Mouse (Mus musculus) forelimb bud, embryonic 11.5 days (tissue): ENCODE measurements around the gene Incenp.
"Not testable (repeated sequence)": the region's sequence is repeated elsewhere in the genome, so short reads cannot be mapped to it uniquely, and the experiment has no call there.

Experiments
- DNase-seq: peaks from one replicate; pipeline ENCODE4 v3.0.0-alpha.2; 2012; ENCODE audit warnings: low read depth, low spot score

The Incenp gene

DNA sequence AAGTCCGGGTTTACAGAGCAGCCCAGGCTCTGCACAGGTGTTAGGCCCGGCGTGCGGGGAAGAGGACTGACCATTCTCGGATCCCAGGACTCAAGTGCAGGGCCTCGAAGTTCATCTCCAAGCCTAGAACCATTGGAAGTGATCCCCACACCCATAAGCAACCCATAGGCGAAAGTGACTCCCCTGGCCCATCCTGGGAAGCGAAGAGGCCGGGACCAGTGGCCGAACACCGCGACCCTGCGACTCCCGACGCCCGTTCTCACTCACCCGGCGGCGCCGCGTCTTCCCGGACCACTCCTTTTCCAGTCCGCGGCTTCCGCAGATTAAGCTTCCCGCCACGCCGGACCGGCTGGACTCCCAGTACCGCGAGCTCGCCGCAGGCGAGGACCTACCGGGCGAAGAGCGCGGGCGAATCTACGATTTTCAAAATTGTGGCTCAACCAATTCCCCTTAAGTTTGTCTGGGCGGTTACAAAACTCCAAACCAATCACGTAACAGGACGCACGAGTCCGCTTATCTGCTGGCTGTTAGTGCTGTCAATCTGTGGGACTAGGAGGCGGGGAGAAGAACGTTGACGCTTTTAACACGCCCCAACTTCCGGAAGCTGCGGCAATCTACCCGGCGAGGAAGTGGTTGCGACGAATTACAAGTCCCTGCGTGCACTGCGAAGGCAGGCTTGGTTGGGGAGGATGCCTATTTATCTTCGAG, at the start of gene Incenp:
TSS of gene Incenp (minus strand) at position 480 of the 708 bp plus-strand sequence.
- peak; percentile 98 for DNase-seq

DNA sequence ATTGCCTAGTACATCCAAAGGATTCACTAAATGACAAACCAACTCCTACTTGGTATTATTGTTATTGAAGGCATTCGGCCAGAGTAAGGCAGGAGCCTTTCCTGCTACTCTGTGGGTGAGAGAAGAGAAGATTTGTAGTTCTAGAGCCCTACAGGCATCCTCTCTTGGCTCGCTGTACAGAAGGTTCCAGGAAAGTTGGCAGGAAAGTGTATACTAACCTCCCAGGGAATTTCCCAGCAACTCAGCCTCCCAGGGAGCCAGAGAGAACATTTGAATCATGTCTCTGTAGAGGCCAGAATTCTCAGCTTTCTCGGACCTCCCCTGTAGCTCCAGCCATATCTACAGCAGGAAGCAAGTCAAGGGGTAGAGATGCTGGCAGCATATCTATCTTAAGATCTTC, 47.6 kb upstream of the Incenp start:
- DNase-seq: no peak

DNA sequence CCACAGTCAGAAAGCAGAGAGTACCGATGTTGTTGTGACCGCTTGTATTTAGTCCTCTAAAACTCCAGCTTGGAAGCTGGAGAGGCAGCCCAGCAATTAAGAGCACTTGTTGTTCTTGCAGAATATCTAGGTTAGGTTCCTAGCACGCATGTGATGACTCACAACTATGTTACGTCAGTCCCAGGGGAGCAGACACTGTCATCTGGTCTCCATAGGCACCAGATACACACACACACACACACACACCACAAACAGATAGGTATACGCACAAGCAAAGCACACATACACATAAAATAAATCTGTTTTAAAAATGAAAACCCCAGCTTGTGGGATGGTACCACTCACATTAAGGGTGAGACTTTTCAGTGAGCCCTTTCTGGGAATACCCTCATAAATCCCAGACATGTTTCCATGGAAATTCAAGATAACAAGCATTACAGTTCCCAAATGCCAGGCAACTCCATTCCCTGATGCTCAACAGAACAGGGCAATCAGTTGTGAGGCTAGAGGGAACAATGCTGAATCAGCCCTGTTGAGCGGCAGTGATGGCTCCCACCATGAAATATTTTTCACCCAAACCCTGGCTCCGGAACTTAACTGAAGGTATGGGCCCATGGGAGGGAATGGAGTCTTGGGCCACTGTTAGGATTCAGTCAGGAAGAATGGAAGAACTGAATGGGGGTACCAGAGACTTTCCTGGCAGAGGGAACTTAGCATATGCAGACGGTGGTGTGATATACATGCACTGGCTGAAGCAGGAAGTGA, 46.6 kb upstream of the Incenp start:
- DNase-seq: no peak

DNA sequence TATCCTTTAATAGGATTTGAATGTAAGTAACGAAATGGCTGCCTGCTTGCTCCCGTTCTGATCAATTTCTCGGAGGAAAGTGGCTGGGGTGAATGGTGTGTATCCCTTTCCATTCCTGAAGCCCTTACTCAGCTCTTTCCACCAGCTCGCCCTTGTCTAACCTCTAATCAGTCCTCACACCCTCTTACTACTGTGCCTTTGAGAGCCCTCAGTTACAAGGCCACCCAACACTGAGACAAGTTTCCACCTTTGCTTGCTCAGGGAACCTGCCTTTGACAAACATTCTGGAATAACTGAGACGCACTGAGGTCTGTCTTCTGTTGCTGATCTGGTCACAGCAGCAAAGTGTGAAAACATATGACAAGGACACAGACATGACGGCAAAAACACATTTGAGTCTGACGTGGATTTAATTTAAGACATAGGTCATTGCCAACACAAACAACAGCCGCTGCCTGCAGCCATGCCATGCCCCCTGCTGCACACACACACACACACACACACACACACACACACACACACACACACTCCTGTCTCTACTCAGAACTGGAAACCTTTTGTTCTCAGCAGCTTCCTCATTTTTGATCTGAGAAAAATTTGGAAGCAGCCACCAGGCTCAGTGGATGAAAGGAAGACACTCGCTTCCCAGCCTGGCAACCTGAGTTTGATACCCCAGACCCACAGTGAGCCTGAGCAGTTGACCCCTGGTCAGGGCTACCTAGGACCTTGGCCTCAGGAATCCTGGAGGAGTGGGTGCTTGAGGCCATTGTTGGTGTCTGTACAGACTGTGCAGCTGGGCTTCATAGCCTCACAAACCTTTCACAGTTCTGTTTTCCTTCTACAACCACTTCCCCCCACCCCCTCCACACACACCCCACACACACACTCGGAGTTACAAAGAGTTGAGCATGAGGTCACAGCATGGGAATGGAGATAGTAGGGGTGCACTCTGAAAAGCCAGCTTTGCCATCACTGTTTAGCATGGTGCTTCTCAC, 43.5 kb upstream of the Incenp start:
- no peak for DNase-seq

DNA sequence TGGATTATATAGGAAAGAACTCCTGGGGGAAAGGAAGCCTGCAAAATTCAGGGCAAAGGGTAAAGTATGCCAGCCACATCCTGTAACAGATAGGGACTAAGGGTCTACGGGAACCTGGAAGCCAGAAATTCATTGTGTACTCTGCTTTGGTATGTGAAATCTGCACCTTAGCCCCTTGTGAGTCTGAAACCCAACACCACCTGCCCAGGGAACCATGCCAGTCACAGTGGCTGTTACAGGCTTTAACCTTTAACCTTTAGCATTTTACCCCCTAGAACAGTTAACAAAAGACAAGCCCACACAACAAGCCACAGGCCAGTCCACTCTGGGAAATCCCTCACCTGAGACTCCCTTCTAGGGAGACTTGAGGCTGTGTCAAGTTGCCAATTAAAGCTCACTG, 42.5 kb upstream of the Incenp start:
- DNase-seq: no peak

DNA sequence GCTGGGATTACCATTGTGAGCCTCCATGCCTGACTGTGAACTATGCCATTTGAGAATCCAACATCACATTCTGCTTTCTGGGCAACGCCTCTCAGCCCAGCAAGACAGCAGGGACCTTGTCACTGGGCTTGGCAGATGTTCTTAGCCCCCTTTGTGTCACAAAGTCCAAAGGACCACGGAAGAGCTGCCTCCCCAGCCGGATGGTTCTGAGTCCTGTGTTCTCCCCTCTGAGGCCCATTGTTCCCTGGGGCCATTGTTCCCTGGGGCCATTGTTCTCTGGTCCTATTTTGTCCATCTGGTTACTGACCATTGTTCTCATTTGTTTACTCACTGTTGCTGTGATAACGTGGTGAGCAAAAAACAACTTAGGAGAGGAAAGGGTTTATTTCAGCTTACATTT, 41.6 kb upstream of the Incenp start:
- DNase-seq: no peak

DNA sequence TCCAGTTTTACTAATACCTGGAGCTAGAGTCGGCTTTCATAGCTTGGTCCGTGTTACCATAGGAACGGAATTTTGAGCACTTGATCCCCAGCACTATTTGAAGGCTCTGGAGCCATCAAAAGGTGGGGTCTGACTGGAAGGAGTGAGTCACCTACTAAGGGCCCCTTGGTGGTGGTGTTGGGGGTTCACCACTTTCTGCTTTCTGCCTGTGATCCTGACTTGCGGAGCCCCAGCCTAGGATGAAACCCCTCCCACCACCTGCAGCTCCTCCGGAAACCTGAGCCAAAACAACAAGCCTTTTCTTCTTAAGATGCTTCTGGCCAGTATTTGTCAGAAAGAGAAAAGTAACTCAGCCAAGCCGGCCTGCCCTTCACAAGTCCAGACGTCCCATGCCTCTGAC, 40.5 kb upstream of the Incenp start:
- no peak for DNase-seq

DNA sequence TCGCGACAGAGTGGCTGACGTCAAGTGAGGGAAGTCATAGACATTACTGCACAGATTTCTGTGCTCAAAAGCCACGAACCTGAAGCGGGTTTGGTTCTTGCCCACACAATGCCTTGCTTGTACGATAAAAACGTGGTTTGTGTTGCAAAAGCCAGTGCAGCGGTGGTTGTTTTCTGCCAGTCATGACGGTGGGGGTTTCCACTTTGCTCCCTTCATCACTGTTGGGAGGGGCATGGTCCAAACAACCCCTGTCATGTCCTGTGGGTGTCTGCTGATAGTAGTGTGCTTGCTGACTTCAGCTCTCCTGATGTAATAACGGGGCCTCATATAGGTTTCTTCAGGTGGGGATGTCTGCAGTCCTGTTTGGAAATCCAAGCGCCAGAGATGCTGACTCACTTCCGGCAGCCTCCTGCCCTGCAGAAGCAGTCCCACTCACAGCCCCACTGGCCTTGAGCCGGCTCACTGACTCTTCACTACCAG, 39.5 kb upstream of the Incenp start:
- DNase-seq: no peak

DNA sequence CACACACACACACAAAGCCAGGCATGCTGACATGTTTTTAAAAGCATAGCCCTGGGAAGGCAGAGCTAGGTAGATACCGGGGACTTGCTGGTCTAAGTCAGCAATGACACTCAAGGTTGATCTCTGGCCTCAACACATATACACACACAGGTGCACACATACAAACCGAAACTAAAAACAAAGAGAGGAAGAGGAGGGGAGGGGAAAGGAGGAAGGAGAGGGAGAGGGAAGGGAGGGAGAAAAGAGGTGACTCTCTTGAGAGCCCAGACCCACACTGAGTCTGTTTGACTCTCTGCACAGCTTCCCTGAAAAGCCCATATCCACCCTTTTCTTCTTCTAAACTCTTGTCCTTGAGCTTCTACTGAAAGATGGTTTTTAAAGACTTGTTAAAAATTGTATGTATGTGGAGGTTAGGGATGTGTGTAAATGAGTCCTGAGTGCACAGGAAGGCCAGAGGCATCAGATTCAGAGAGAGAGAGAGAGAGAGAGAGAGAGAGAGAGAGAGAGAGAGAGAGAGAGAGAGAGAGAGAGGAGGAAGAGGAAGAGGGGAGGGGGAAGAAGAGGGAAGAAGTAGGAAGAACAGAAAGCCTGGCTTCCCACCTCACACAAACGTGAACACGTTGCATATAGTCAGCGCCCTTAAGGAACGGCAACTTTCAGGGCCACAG, 38.9 kb upstream of the Incenp start:
- DNase-seq: no peak

DNA sequence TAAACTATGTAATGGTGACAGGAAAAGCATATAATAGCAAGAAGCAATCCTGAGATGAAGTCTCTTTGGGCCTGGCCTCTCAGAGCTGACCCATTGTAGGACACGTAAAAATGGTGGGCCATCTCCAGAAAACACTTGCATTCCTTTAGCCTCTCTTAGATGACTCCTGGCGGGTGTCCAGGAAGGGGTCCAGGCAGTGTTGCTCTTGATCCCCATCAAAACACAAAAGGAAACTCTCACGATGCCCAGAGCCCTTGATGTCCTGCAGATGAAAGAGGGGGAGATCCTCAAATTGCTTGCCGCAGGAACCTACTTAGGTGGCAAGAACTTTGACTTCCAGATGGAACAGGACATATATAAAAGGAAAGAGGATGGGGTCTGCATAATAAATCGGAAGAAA, 38.1 kb upstream of the Incenp start:
- DNase-seq: no peak

DNA sequence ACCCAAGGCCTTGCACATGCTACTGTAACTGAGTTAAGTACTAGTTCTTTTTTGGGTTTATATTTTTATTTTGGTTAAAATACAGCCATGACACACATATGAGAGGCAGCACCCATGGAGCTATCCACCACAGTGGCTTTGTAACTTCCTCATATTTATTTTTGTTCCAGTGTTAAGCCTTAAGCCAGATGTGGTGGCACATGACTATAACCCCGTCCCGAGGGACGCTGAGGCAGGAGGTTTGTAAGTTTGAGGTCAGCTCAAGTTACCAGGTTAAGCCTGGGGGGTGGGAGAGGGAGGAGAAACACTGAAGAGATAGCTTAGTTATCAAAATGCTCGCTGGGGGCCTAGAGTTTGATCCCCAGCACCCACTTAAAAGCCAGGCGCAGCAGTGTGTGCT, 37.2 kb upstream of the Incenp start:
- DNase-seq: no peak

DNA sequence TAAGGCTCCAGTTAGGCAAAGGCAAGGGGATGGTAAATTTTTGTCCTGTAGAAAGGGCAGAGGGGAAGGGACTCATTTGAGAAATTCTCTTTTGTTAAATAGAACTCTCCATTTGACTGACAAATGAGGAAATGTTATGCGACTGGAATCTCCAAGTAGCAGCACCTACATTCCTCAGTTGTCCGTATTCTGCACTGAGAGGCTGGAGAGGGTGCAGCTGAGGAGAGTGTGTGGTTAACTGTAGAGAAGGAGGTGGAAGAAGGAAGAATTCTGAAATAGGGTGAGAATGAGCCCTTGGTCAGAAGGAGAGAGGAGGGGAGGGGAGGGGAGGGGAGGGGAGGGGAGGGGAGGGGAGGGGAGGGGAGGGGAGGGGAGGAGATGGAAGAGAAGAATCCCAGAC, 34.6 kb upstream of the Incenp start:
- no peak for DNase-seq

DNA sequence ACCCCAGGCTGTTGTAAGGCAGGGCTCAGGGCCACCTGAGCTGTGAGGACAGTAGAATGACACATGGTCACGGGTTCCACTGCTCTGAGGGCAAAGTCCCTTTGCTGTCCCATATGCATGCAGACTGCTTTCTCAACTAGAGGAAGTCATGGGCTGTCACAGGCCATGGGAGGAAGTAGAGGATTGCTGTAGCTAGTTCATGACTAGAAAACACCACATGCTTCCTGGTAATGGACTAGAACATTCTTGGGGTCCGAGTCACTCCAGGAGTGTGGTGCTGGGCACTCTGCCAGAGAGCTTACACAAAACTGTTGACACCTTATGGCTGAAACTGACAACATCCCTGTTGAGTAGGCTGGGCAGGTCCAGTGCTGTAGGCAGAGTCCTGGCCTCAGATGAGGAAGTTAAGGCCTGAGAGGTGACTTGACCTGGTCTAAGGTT, 31.8 kb upstream of the Incenp start:
- DNase-seq: not testable (repeated sequence)

DNA sequence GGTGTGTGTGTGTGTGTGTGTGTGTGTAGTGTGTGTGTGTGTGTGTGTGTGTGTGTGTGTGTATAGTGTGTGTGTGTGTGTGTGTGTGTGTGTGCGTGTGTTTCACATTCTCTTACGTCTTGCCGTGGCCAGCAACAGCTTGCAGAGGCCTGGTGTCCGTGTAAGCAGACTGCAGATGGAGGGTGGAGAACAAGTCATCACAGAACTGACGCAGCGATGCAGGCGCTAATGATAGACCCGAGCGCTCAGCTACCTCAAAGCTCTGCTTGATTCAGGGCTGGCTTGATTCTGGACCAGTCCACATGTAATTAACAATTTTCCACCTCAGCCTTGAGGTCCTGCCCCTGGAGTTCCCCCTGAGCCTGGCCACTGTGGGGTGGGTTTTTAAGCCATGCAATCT, 28.7 kb upstream of the Incenp start:
- DNase-seq: no peak

DNA sequence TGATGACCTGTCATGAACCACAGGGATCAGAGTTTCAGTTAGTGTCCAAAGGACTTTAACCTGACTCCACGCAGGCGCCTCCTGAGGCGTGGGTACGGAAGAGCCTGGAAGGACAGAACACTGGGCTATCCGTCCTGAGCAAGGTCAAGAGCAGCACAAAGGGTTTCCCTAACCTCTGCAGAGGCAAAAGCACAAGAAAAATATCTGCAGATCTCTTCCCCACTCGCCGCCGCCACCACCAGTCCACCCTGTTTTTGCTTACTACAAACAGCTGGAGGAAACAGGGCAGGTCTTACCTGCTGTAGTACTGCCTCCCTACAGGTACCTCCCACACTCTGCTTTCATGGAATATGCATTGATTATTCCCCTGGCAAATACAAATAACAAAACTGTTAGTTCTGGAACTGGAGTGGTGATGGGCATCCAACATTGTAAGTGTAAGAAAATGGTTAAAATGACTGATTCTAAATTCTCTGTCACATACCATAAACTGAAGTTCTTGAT, 25.5 kb upstream of the Incenp start:
- no peak for DNase-seq

DNA sequence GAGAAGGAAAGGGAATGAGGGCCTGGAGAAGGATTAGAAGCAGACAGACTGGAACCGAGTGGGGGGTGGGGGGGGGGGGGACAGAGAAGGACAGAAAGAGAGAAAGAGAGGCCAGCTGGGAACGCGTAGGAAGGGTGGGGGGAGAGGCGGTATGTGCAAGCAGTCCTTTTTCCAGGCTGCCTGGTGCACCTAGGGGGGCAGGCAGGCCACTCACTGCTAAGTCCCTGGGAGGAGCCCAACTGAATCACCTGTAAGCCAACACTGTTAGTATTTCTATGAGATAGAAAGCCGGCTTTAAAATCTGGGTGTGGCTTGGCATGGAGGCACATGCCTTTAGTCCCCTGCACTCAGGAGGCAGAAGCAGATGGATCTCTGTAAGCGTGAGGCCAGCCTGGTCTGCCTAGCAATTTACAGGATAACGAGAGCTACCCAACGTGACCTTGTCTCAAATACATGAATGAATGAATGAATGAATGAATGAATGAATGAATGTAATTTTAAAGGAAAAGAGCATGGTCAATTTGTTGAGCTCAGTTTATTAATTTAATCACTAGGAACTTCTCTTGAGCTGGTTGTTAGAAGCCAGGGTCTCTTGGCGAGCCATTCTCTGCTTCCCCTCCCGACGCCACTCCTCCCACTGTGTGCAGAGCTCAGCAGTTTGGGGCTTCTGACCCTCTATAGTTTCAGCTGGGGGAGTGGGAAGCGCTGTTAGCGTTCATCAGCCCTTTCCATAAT, 24.9 kb upstream of the Incenp start:
- no peak for DNase-seq

DNA sequence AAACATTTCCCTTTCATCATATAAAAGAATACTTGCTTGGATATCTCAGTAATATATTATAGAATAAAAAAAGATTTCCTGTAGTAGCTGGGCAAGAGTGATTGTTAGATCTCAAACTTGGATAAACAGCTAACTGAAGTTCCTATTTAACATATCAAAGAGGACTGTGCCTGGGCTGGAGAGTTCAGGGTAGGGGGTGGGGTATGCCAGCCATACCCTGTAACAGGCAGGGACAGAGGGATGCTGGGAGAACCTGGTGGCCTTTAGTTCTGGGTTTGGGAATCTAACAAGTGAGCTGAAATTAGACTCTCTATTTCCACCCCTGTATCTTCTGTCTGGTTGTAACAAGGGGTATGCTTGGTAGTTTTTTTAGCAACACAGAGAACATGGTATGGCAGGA, 23.7 kb upstream of the Incenp start:
- DNase-seq: no peak

DNA sequence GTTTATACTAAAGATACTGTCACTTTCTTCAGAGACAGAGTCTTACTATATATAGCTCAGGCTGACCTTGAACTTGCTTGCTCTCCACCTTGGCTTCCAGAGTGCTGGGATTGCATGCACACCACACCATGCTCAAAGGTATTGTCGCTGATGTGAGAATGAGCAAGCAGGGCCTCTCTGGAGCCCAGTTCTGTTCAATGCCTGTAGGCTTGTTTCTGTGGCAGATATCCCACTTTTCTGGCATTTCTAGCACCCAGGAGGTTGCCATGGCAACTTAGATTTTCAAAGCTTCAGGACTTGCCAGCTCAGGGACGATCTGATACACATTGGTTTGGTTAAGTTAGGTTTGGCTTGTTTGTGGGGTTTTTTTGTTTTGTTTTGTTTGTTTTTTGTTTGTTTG, 22.9 kb upstream of the Incenp start:
- DNase-seq: no peak

DNA sequence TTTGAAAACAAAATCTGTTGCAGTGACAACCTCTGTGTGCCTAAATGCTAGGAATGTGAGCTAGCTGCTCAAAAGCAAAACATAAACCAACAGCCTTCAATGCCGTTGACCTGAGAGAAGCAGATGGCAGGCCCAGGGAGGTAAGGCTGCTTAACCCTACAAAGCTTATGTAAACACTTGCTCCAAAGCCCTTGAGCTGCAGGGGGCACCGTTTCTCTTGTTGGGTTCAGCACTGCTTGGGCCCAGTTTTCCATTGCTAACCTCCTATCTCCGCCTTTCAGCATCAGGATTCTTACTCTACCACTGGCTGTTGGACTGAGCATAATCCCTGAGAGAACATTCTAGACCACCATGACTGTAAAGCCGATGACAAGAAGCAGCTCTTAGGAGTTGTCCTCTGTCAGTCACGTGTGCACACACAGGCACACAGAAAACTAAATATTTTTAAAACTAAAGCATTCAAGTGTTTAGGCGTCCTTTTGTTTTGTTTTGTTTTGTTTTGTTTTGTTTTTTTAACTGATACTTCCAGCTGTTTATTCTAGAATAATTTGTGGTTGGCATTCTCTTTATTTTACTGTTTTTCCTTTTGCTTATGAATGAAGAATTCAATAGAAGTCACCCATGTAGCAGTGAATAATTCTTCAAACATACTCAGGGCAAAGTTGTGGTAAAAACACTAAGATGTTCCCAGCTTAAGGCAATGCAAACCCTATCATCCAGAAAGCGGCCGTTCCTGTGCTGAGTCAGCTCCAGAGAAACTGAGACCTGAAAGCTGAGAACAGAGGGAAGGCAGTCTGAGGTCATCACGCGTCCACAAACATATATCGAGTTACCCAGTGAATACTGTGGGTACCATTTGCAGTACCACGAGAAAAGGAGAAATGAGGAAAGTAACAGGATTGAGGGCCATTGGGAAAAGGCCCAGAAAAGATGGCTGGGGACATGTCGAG, 21.8 kb upstream of the Incenp start:
- DNase-seq: no peak
